Mouse (Mus musculus): ENCODE measurements at regions not wholly inside any gene's neighbourhood (a gene's known extent, or its start where the extent isn't known, plus 50 kb on each side); places are given as distances from the start of the nearest gene placed in this dataset.
"Not testable (repeated sequence)": the region's sequence is repeated elsewhere in the genome, so short reads cannot be mapped to it uniquely, and the experiment has no call there.

- no peaks in the 10 kb centered on the region for H3K27me3 ChIP-seq (replicated peaks; ENCODE audit: control insufficient read depth, insufficient read depth, low read length)
- H3K4me3 ChIP-seq (ENCODE audit: low read depth, low read length), result no peak overlapping the region
- DNase-seq (ENCODE audit: low spot score), result peak; percentile 49
- peaks cover 5% of the 10 kb centered on the region; the same call in 1 of the 2 replicates for H3K4me1 ChIP-seq (replicated peaks; ENCODE audit: control insufficient read depth, insufficient read depth, low read length)
- 10% methylated on average over 3 of the region's 3 CpGs for WGBS
- no peaks in the 10 kb centered on the region for H3K9me3 ChIP-seq (ENCODE audit: control insufficient read depth, low read length)
- no peak overlapping the region for H3K4me2 ChIP-seq
- no peak for ATAC-seq (replicated peaks; ENCODE audit: low FRiP score)
- no peak overlapping the region for H3K9ac ChIP-seq (ENCODE audit: low read depth, low read length)
- H3K27ac ChIP-seq (ENCODE audit: low read depth, low read length), result no peak overlapping the region
- H3K36me3 ChIP-seq (ENCODE audit: control insufficient read depth, insufficient read depth, low read length), result no peaks in the 10 kb centered on the region
Measured at GRCm38 (mm10) chr14:53806231-53806630, 447.7 kb downstream of the Dad1 start.

- Histone ChIP-seq H3K27ac (ENCODE audit: low read depth, low read length) (no peak overlapping the region), H3K9ac (ENCODE audit: low read depth, low read length) (no peak overlapping the region; the same call in 1 of the 2 replicates), H3K27me3 (replicated peaks; ENCODE audit: control insufficient read depth, insufficient read depth, low read length) (no peaks in the 10 kb centered on the region), H3K4me1 (replicated peaks; ENCODE audit: control insufficient read depth, insufficient read depth, low read length) (peaks cover 7% of the 10 kb centered on the region; the same call in 1 of the 2 replicates), H3K36me3 (ENCODE audit: control insufficient read depth, insufficient read depth, low read length) (no peaks in the 10 kb centered on the region), H3K4me3 (ENCODE audit: low read depth, low read length) (peak overlapping the region; percentile 22; the same call in 1 of the 2 replicates), H3K9me3 (ENCODE audit: control insufficient read depth, low read length) (no peaks in the 10 kb centered on the region), H3K4me2 (peak overlapping the region; percentile 55)
- ATAC-seq (replicated peaks; ENCODE audit: low FRiP score), result peak; percentile 68
- WGBS, result 26% methylated on average over 17 of the region's 17 CpGs
- DNase-seq (ENCODE audit: low spot score), result peak; percentile 42
Measured at GRCm38 (mm10) chr14:53803698-53804620, 449.9 kb downstream of the Dad1 start.

- no peak overlapping the region for H3K27ac ChIP-seq (ENCODE audit: low read depth, low read length)
- H3K36me3 ChIP-seq (ENCODE audit: control insufficient read depth, insufficient read depth, low read length), result no peaks in the 10 kb centered on the region
- 84% methylated on average over 3 of the region's 3 CpGs for WGBS
- no peaks in the 10 kb centered on the region for H3K9me3 ChIP-seq (ENCODE audit: control insufficient read depth, low read length)
- H3K4me3 ChIP-seq (ENCODE audit: low read depth, low read length), result no peak overlapping the region
- H3K4me1 ChIP-seq (replicated peaks; ENCODE audit: control insufficient read depth, insufficient read depth, low read length), result peaks cover 7% of the 10 kb centered on the region; the same call in 1 of the 2 replicates
- ATAC-seq (replicated peaks; ENCODE audit: low FRiP score) (no peak), DNase-seq (ENCODE audit: low spot score) (no peak)
- H3K9ac ChIP-seq (ENCODE audit: low read depth, low read length), result no peak overlapping the region
- no peaks in the 10 kb centered on the region for H3K27me3 ChIP-seq (replicated peaks; ENCODE audit: control insufficient read depth, insufficient read depth, low read length)
- H3K4me2 ChIP-seq, result no peak overlapping the region
Measured at GRCm38 (mm10) chr14:53802547-53802946, 451.4 kb downstream of the Dad1 start.

GRCm38 (mm10) chr14:53800508-53801136, 453.3 kb downstream of the Dad1 start:
- no peak overlapping the region for H3K9ac ChIP-seq (ENCODE audit: low read depth, low read length)
- peak; percentile 27; the same call in 1 of the 2 replicates for ATAC-seq (replicated peaks; ENCODE audit: low FRiP score)
- no peak overlapping the region for H3K4me3 ChIP-seq (ENCODE audit: low read depth, low read length)
- H3K4me2 ChIP-seq, result no peak overlapping the region
- WGBS, result 66% methylated on average over 11 of the region's 11 CpGs
- H3K36me3 ChIP-seq (ENCODE audit: control insufficient read depth, insufficient read depth, low read length), result no peaks in the 10 kb centered on the region
- no peak for DNase-seq (ENCODE audit: low spot score)
- peaks cover 7% of the 10 kb centered on the region; the same call in 1 of the 2 replicates for H3K4me1 ChIP-seq (replicated peaks; ENCODE audit: control insufficient read depth, insufficient read depth, low read length)
- H3K27me3 ChIP-seq (replicated peaks; ENCODE audit: control insufficient read depth, insufficient read depth, low read length), result no peaks in the 10 kb centered on the region
- no peak overlapping the region for H3K27ac ChIP-seq (ENCODE audit: low read depth, low read length)
- no peaks in the 10 kb centered on the region for H3K9me3 ChIP-seq (ENCODE audit: control insufficient read depth, low read length)

DNA sequence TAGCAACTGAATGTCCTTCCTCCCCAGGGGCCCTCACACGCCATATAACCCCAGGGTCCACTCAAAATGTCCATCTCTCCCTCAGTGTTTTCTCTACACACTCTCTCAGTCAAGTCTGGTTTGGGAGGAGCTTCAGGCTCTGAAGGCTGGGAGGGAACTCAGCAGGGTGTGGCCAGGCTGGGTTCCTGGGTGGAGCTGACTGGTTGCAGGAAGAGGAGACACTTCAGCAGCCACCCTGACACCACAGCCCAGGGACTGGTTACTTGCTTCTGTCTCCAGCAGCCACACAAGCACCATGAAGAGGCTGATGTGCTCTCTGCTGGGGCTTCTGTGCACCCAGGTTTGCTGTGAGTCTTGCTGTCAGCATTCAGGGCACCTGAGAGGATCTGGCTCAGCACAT, 458.7 kb downstream of the Dad1 start:
- ATAC-seq (replicated peaks; ENCODE audit: low FRiP score), result peak; percentile 89
- 24% methylated on average over 1 of the region's 1 CpGs for WGBS
- Histone ChIP-seq H3K9ac (ENCODE audit: low read depth, low read length) (peak overlapping the region; percentile 34), H3K4me3 (ENCODE audit: low read depth, low read length) (peak overlapping the region; percentile 32), H3K4me2 (peak overlapping the region; percentile 58)
- H3K27me3 ChIP-seq (replicated peaks; ENCODE audit: control insufficient read depth, insufficient read depth, low read length); H3K36me3 ChIP-seq (ENCODE audit: control insufficient read depth, insufficient read depth, low read length); H3K9me3 ChIP-seq (ENCODE audit: control insufficient read depth, low read length); H3K27ac ChIP-seq (ENCODE audit: low read depth, low read length); H3K4me1 ChIP-seq (replicated peaks; ENCODE audit: control insufficient read depth, insufficient read depth, low read length); DNase-seq (ENCODE audit: low spot score): not testable (repeated sequence)

DNA sequence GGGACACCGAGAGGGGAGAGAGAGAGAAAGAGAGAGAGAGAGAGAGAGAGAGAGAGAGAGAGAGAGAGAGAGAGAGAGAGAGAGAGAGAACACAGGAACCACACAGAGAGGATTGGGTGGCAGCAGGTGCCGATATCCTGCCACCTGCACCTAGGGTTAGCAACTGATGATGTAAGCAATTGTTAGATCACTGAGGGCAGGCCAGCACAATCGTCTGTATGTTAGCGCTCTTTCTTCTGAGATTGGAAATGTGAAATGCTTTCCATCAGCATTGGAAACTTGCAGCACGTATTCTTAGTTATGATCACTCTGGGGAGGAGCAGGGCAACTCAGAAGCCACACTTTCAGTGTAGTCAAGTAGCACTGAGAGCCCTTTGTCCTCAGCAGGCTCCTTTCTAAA, 459.4 kb downstream of the Dad1 start:
- DNase-seq (ENCODE audit: low spot score) (no peak), ATAC-seq (replicated peaks; ENCODE audit: low FRiP score) (no peak)
- Histone ChIP-seq H3K9ac (ENCODE audit: low read depth, low read length) (no peak overlapping the region), H3K4me2 (no peak overlapping the region), H3K4me1 (replicated peaks; ENCODE audit: control insufficient read depth, insufficient read depth, low read length) (no peaks in the 10 kb centered on the region), H3K27me3 (replicated peaks; ENCODE audit: control insufficient read depth, insufficient read depth, low read length) (no peaks in the 10 kb centered on the region), H3K36me3 (ENCODE audit: control insufficient read depth, insufficient read depth, low read length) (no peaks in the 10 kb centered on the region), H3K9me3 (ENCODE audit: control insufficient read depth, low read length) (no peaks in the 10 kb centered on the region), H3K27ac (ENCODE audit: low read depth, low read length) (no peak overlapping the region), H3K4me3 (ENCODE audit: low read depth, low read length) (no peak overlapping the region)
- WGBS, result 88% methylated on average over 5 of the region's 5 CpGs

GRCm38 (mm10) chr14:53792432-53792831, 461.5 kb downstream of the Dad1 start:
- not testable (repeated sequence) for DNase-seq (ENCODE audit: low spot score); H3K4me1 ChIP-seq (replicated peaks; ENCODE audit: control insufficient read depth, insufficient read depth, low read length); H3K9ac ChIP-seq (ENCODE audit: low read depth, low read length); H3K36me3 ChIP-seq (ENCODE audit: control insufficient read depth, insufficient read depth, low read length); H3K9me3 ChIP-seq (ENCODE audit: control insufficient read depth, low read length); ATAC-seq (replicated peaks; ENCODE audit: low FRiP score); H3K4me2 ChIP-seq; H3K27ac ChIP-seq (ENCODE audit: low read depth, low read length); H3K27me3 ChIP-seq (replicated peaks; ENCODE audit: control insufficient read depth, insufficient read depth, low read length); H3K4me3 ChIP-seq (ENCODE audit: low read depth, low read length)
- 54% methylated on average over 1 of the region's 1 CpGs for WGBS

DNA sequence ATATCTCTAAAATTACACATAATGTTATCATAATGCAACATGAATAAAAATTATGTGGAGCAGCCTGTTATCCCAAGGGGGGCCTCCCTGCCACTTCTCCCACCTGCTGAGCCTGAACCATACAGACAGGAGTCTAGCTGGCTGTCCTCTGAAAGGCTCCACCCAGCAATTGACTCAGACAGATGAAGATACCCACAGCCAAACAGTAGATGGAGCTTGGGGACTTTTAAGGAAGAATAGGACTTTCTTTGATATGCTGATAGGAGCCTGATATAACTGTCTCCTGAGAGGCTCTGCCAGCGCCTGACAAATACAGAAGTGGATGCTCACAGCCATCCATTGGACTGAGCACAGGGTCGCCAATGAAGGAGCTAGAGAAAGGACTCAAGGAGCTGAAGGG, 468.4 kb downstream of the Dad1 start:
- not testable (repeated sequence) for H3K27ac ChIP-seq (ENCODE audit: low read depth, low read length); H3K4me1 ChIP-seq (replicated peaks; ENCODE audit: control insufficient read depth, insufficient read depth, low read length); H3K36me3 ChIP-seq (ENCODE audit: control insufficient read depth, insufficient read depth, low read length); H3K9me3 ChIP-seq (ENCODE audit: control insufficient read depth, low read length); ATAC-seq (replicated peaks; ENCODE audit: low FRiP score); H3K9ac ChIP-seq (ENCODE audit: low read depth, low read length); H3K4me2 ChIP-seq; DNase-seq (ENCODE audit: low spot score); H3K27me3 ChIP-seq (replicated peaks; ENCODE audit: control insufficient read depth, insufficient read depth, low read length); H3K4me3 ChIP-seq (ENCODE audit: low read depth, low read length)
- WGBS, result 52% methylated on average over 2 of the region's 2 CpGs
